10 mouse cellular contexts compared by ENCODE assay signal in the genomic region with DNA sequence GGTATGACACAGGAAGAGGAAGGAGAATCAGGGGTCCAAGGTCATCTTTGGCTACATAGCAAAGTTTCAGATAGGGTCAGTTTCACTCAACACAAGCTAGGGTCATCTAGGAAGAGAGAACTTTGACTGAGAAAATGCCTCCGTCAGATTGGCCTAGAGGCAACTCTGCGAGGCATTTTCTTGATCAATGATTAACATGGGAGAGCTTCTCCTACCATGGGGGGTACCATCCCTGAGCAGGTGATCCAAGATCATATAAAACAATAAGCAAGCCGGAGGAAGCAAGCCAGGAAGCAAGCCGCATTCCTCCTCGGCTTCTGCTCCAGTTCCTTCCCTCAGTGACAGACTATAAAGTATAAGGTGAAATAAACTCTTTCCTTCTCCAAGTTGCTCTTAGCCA.
"Had no signal": no experiment of that assay in that cellular context is flagged by ENCODE, and none has a peak within 500 bp of the region (broad histone marks: within the 10 kb centered on the region; RNA-seq: fewer than 3 reads in every experiment).

No protein-coding gene starts in this region.

- H3K36me3 ChIP-seq: limb, embryonic 13.5 days; midbrain, embryonic 13.5 days; stomach, embryonic 15.5 days had no signal

- H3K4me2 ChIP-seq: limb, embryonic 13.5 days; midbrain, embryonic 13.5 days; stomach, embryonic 15.5 days had no signal

- H3K9ac ChIP-seq: limb, embryonic 13.5 days; liver, embryonic 14.5 days; midbrain, embryonic 13.5 days; stomach, embryonic 15.5 days had no signal

- ATAC-seq: hindbrain, postnatal 0 days; midbrain, embryonic 13.5 days had no signal

- H3K27ac ChIP-seq: hindbrain, postnatal 0 days; limb, embryonic 13.5 days; liver, embryonic 14.5 days; midbrain, embryonic 13.5 days; stomach, embryonic 15.5 days had no signal

- H3K4me3 ChIP-seq: limb, embryonic 13.5 days; midbrain, embryonic 13.5 days; stomach, embryonic 15.5 days had no signal

- DNase-seq: left cerebral cortex, postnatal 4 days; lung, adult 18-20 months; right cerebral cortex, postnatal 14 days; thymus, adult 2 months; thymus, postnatal 25 days had no signal

- H3K27me3 ChIP-seq: stomach, embryonic 15.5 days had no signal

- H3K9me3 ChIP-seq: limb, embryonic 13.5 days; midbrain, embryonic 13.5 days; stomach, embryonic 15.5 days had no signal
